8 mouse cellular contexts compared by ENCODE assay signal in the genomic region with DNA sequence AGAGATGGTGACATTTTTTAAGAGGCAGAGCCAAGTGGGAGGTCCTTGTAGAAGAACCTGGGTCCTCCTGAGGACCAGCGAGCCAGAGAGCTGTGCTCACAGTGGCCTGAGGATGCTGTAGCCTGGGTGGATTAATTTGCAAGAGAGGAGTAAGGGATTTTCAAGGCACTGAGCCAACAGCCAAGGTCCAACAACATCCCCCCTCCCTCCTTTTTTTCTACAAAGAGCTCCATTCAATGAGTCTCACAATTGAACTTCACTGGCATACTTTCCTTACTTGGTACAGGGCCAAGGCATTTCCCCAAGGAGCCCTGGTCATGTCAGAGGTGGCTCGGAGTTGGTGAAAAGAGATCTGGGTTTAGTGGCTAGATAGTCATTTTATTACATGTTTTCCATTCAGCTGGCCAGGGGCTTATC.
DNase-seq lines count a peak whose midpoint lies in the region; ATAC-seq lines count a peak whose summit lies in the region.

No protein-coding gene starts in this region.

- peak; percentile 46; the same call in 1 of the 2 replicates for ATAC-seq in midbrain, embryonic 14.5 days (ENCODE audit: low FRiP score, low TSS enrichment)
- ATAC-seq in midbrain, embryonic 11.5 days (ENCODE audit: low FRiP score) = no peak
- ATAC-seq in heart, embryonic 16.5 days (replicated peaks; ENCODE audit: extremely low read depth, insufficient read depth, low FRiP score) = peak; percentile 63
- ATAC-seq in limb, embryonic 15.5 days (ENCODE audit: insufficient number of reproducible peaks, low FRiP score, low TSS enrichment, low read depth) = no peak
- no peak for ATAC-seq in cerebellum, adult (ENCODE audit: insufficient number of reproducible peaks, low FRiP score, low TSS enrichment)

- H3K36me3 ChIP-seq in midbrain, embryonic 14.5 days (ENCODE audit: control insufficient read depth, insufficient read depth, low read length) = no peaks in the 10 kb centered on the region
- H3K36me3 ChIP-seq in midbrain, embryonic 11.5 days (ENCODE audit: control insufficient read depth, insufficient read depth, low read length) = no peaks in the 10 kb centered on the region
- H3K36me3 ChIP-seq in heart, embryonic 16.5 days (ENCODE audit: control insufficient read depth, insufficient read depth) = no peaks in the 10 kb centered on the region
- H3K36me3 ChIP-seq in limb, embryonic 15.5 days = no peaks in the 10 kb centered on the region

- H3K27ac ChIP-seq in midbrain, embryonic 14.5 days (replicated peaks; ENCODE audit: low read depth, low read length) = no peak overlapping the region
- H3K27ac ChIP-seq in midbrain, embryonic 11.5 days (ENCODE audit: low read depth, low read length) = no peak overlapping the region
- H3K27ac ChIP-seq in heart, embryonic 16.5 days (ENCODE audit: low read length) = no peak overlapping the region; the same call in 1 of the 2 replicates
- peak overlapping the region; percentile 22; the same call in 1 of the 2 replicates for H3K27ac ChIP-seq in limb, embryonic 15.5 days

- peaks cover 11% of the 10 kb centered on the region for H3K4me1 ChIP-seq in midbrain, embryonic 14.5 days (ENCODE audit: control insufficient read depth, insufficient read depth, low read length)
- H3K4me1 ChIP-seq in midbrain, embryonic 11.5 days (ENCODE audit: control insufficient read depth, insufficient read depth, low read length) = no peaks in the 10 kb centered on the region; the same call in 1 of the 2 replicates
- peaks cover 25% of the 10 kb centered on the region for H3K4me1 ChIP-seq in heart, embryonic 16.5 days (ENCODE audit: control insufficient read depth, insufficient read depth, low read length)
- H3K4me1 ChIP-seq in limb, embryonic 15.5 days = peaks cover 19% of the 10 kb centered on the region

- DNase-seq in adrenal gland, postnatal 10 days = peak; percentile 74
- DNase-seq in adrenal gland, adult 18-20 months (ENCODE audit: low spot score in 2 of 2) = no peak
- DNase-seq in midbrain, embryonic 14.5 days = peak; percentile 85
- no peak for DNase-seq in midbrain, embryonic 11.5 days (ENCODE audit: low spot score, missing footprints)
- no peak for DNase-seq in right cerebral cortex, postnatal 36 days (ENCODE audit: low spot score in 2 of 2)

- no peak overlapping the region for H3K4me3 ChIP-seq in midbrain, embryonic 14.5 days (replicated peaks; ENCODE audit: low read depth, low read length)
- no peak overlapping the region for H3K4me3 ChIP-seq in midbrain, embryonic 11.5 days (ENCODE audit: low read depth, low read length)
- H3K4me3 ChIP-seq in heart, embryonic 16.5 days (ENCODE audit: low read length) = no peak overlapping the region
- H3K4me3 ChIP-seq in limb, embryonic 15.5 days = no peak overlapping the region

- H3K4me2 ChIP-seq in midbrain, embryonic 14.5 days (ENCODE audit: low read length) = no peak overlapping the region
- no peak overlapping the region for H3K4me2 ChIP-seq in midbrain, embryonic 11.5 days
- no peak overlapping the region for H3K4me2 ChIP-seq in heart, embryonic 16.5 days (ENCODE audit: low read depth, low read length)
- no peak overlapping the region for H3K4me2 ChIP-seq in limb, embryonic 15.5 days

- H3K27me3 ChIP-seq in midbrain, embryonic 14.5 days (ENCODE audit: control insufficient read depth, insufficient read depth, low read length) = peaks cover 18% of the 10 kb centered on the region
- H3K27me3 ChIP-seq in midbrain, embryonic 11.5 days (ENCODE audit: control insufficient read depth, insufficient read depth, low read length) = no peaks in the 10 kb centered on the region; the same call in 1 of the 2 replicates
- no peaks in the 10 kb centered on the region for H3K27me3 ChIP-seq in heart, embryonic 16.5 days (ENCODE audit: control insufficient read depth, insufficient read depth, low read length)
- no peaks in the 10 kb centered on the region for H3K27me3 ChIP-seq in limb, embryonic 15.5 days

- no peaks in the 10 kb centered on the region for H3K9me3 ChIP-seq in midbrain, embryonic 14.5 days (ENCODE audit: control insufficient read depth, low read length)
- H3K9me3 ChIP-seq in midbrain, embryonic 11.5 days (ENCODE audit: control insufficient read depth, low read length) = no peaks in the 10 kb centered on the region
- H3K9me3 ChIP-seq in heart, embryonic 16.5 days (replicated peaks; ENCODE audit: control insufficient read depth, low read length) = no peaks in the 10 kb centered on the region
- H3K9me3 ChIP-seq in limb, embryonic 15.5 days = no peaks in the 10 kb centered on the region

- H3K9ac ChIP-seq in midbrain, embryonic 14.5 days (replicated peaks; ENCODE audit: low read length) = no peak overlapping the region
- H3K9ac ChIP-seq in midbrain, embryonic 11.5 days (ENCODE audit: low read length) = no peak overlapping the region
- no peak overlapping the region for H3K9ac ChIP-seq in heart, embryonic 16.5 days (ENCODE audit: low read length)
- no peak overlapping the region for H3K9ac ChIP-seq in limb, embryonic 15.5 days

- 29% methylated on average over 2 of the region's 2 CpGs for WGBS in midbrain, embryonic 14.5 days
- WGBS in midbrain, embryonic 11.5 days = 85% methylated on average over 2 of the region's 2 CpGs
- WGBS in heart, embryonic 16.5 days = 28% methylated on average over 2 of the region's 2 CpGs
- WGBS in limb, embryonic 15.5 days = 40% methylated on average over 2 of the region's 2 CpGs

Comparison
In these comparisons a context has a peak if more than half of its experiments do, and no peak if none do; other contexts are left out.
1. DNase-seq: peak in adrenal gland, postnatal 10 days (single experiment) and midbrain, embryonic 14.5 days (single experiment); none in adrenal gland, adult 18-20 months (0 of 2), midbrain, embryonic 11.5 days (single experiment) and right cerebral cortex, postnatal 36 days (0 of 2).
2. ATAC-seq: peak in midbrain, embryonic 14.5 days (single experiment) and heart, embryonic 16.5 days (single experiment); none in midbrain, embryonic 11.5 days (single experiment), limb, embryonic 15.5 days (single experiment) and cerebellum, adult (single experiment).